Mouse (Mus musculus): Measurements from ENCODE around the gene Pigf.
"Not testable (repeated sequence)": the region's sequence is repeated elsewhere in the genome, so short reads cannot be mapped to it uniquely, and the experiment has no call there.

Gene Pigf

GRCm38 (mm10) chr17:87025269-87025949, at the start of gene Pigf, which contains the start of gene Cript:
TSS of gene Pigf (minus strand) at chr17:87025406.
TSS of gene Cript (plus strand) at chr17:87025550.
- peak; percentile 99 for DNase-seq

GRCm38 (mm10) chr17:87073470-87073869, 48.3 kb upstream of the Pigf start:
- no peak for DNase-seq

- DNase-seq = no peak
Observed at GRCm38 (mm10) chr17:87072766-87073440, 47.7 kb upstream of the Pigf start.

GRCm38 (mm10) chr17:87072183-87072582, 47.0 kb upstream of the Pigf start:
- DNase-seq = not testable (repeated sequence)

- no peak for DNase-seq
Observed at GRCm38 (mm10) chr17:87068997-87069396, 43.8 kb upstream of the Pigf start.

GRCm38 (mm10) chr17:87063969-87064368, 38.8 kb upstream of the Pigf start:
- no peak for DNase-seq

- DNase-seq = no peak
Observed at GRCm38 (mm10) chr17:87063461-87063860, 38.3 kb upstream of the Pigf start.

GRCm38 (mm10) chr17:87062639-87063038, 37.4 kb upstream of the Pigf start:
- DNase-seq = peak; percentile 54

- DNase-seq = no peak
Observed at GRCm38 (mm10) chr17:87057486-87058266, 32.5 kb upstream of the Pigf start.

- no peak for DNase-seq
Observed at GRCm38 (mm10) chr17:87056761-87057160, 31.6 kb upstream of the Pigf start.

GRCm38 (mm10) chr17:87055663-87056062, 30.5 kb upstream of the Pigf start:
- DNase-seq = peak; percentile 43

- DNase-seq = peak; percentile 69
Observed at GRCm38 (mm10) chr17:87055051-87055459, 29.8 kb upstream of the Pigf start.

- DNase-seq = no peak
Observed at GRCm38 (mm10) chr17:87053921-87054320, 28.7 kb upstream of the Pigf start.

GRCm38 (mm10) chr17:87052432-87052831, 27.2 kb upstream of the Pigf start:
- DNase-seq = no peak

GRCm38 (mm10) chr17:87051652-87052051, 26.4 kb upstream of the Pigf start:
- DNase-seq = no peak

- peak; percentile 78 for DNase-seq
Observed at GRCm38 (mm10) chr17:87050469-87051175, 25.4 kb upstream of the Pigf start.

GRCm38 (mm10) chr17:87049696-87050095, 24.5 kb upstream of the Pigf start:
- DNase-seq = no peak

GRCm38 (mm10) chr17:87044796-87045195, 19.6 kb upstream of the Pigf start:
- no peak for DNase-seq

GRCm38 (mm10) chr17:87044364-87044763, 19.2 kb upstream of the Pigf start:
- peak; percentile 95 for DNase-seq

- no peak for DNase-seq
Observed at GRCm38 (mm10) chr17:87041739-87042138, 16.5 kb upstream of the Pigf start.

- DNase-seq = no peak
Observed at GRCm38 (mm10) chr17:87038496-87038895, 13.3 kb upstream of the Pigf start.

GRCm38 (mm10) chr17:87036141-87037073, 11.2 kb upstream of the Pigf start:
- peak; percentile 44 for DNase-seq

Data from kidney, adult 9 months (tissue).